Mouse (Mus musculus): ENCODE measurements around the gene Abr.

Gene Abr

GRCm38 (mm10) chr11:76569436-76569835, 52.7 kb downstream of the Abr start:
- DNase-seq (ENCODE audit: low read depth, low spot score) = no peak

- DNase-seq (ENCODE audit: low read depth, low spot score) = no peak
These were observed 56.0 kb downstream of the Abr start for GRCm38 (mm10) chr11:76566081-76566480.

- DNase-seq (ENCODE audit: low read depth, low spot score) = no peak
These were observed 59.5 kb downstream of the Abr start for GRCm38 (mm10) chr11:76562584-76562983.

GRCm38 (mm10) chr11:76562165-76562564, 59.9 kb downstream of the Abr start:
- no peak for DNase-seq (ENCODE audit: low read depth, low spot score)

GRCm38 (mm10) chr11:76557837-76558236, 64.3 kb downstream of the Abr start:
- DNase-seq (ENCODE audit: low read depth, low spot score) = no peak

- no peak for DNase-seq (ENCODE audit: low read depth, low spot score)
These were observed 73.9 kb downstream of the Abr start for GRCm38 (mm10) chr11:76548153-76548721.

GRCm38 (mm10) chr11:76547420-76547819, 74.7 kb downstream of the Abr start:
- no peak for DNase-seq (ENCODE audit: low read depth, low spot score)

- no peak for DNase-seq (ENCODE audit: low read depth, low spot score)
These were observed 75.7 kb downstream of the Abr start for GRCm38 (mm10) chr11:76546431-76546830.

- DNase-seq (ENCODE audit: low read depth, low spot score) = no peak
These were observed 78.8 kb downstream of the Abr start for GRCm38 (mm10) chr11:76543300-76543699.

- DNase-seq (ENCODE audit: low read depth, low spot score) = peak; percentile 60
These were observed 81.1 kb downstream of the Abr start for GRCm38 (mm10) chr11:76540973-76541372.

GRCm38 (mm10) chr11:76537401-76537800, 84.7 kb downstream of the Abr start:
- no peak for DNase-seq (ENCODE audit: low read depth, low spot score)

GRCm38 (mm10) chr11:76536576-76537354, 85.3 kb downstream of the Abr start:
- DNase-seq (ENCODE audit: low read depth, low spot score) = peak; percentile 33

- no peak for DNase-seq (ENCODE audit: low read depth, low spot score)
These were observed 90.1 kb downstream of the Abr start for GRCm38 (mm10) chr11:76532001-76532400.

- DNase-seq (ENCODE audit: low read depth, low spot score) = no peak
These were observed 91.0 kb downstream of the Abr start for GRCm38 (mm10) chr11:76530966-76531678.

GRCm38 (mm10) chr11:76530168-76530935, 91.8 kb downstream of the Abr start:
- DNase-seq (ENCODE audit: low read depth, low spot score) = no peak

- DNase-seq (ENCODE audit: low read depth, low spot score) = no peak
These were observed 92.6 kb downstream of the Abr start for GRCm38 (mm10) chr11:76529352-76530141.

GRCm38 (mm10) chr11:76525646-76526351, 96.3 kb downstream of the Abr start:
- no peak for DNase-seq (ENCODE audit: low read depth, low spot score)

GRCm38 (mm10) chr11:76524947-76525346, 97.2 kb downstream of the Abr start:
- DNase-seq (ENCODE audit: low read depth, low spot score) = peak; percentile 77

GRCm38 (mm10) chr11:76523356-76523755, 98.8 kb downstream of the Abr start:
- no peak for DNase-seq (ENCODE audit: low read depth, low spot score)

GRCm38 (mm10) chr11:76520889-76521288, 101.2 kb downstream of the Abr start:
- no peak for DNase-seq (ENCODE audit: low read depth, low spot score)

Data from CD4-positive, CD25-positive, alpha-beta regulatory T cell, adult 2 months (primary cell).